10 mouse cellular contexts compared by ENCODE assay signal in the genomic region with DNA sequence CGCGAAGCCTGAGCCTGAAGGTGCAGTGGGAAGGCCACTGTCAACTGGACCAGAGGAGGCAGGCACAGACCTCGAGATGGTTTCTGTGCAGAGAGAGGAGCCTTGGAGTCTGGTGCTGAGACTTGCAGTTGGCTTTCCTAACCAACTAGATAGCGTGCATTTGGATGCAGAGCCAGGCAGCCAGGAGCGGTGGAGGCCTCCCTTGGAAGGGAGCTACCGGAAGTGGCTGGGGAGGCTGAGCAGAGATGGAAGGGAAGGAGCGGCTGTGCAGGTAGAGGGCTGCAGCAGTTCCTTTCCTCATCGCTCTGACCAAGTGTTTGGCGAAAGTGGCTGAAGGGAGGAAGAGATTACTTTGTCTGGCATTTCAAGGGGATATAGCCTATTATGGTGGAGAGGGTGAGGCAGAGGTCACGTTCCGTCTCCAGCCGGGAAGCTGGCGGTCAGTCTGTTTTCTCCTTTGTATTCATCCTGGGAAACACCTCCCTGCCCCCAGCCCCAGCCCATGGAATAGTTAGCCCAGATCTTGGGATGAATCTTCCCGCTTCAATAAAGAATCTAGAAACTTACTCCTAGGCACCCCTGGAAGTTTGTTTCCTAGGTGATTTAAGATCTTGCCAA. TPM values are rescaled to one million over a fixed set of nuclear protein-coding genes. Genes with fewer than 3 reads are reported as not detected.
DNase-seq lines count a peak whose midpoint lies in the region; ATAC-seq and TF ChIP-seq lines count a peak whose summit lies in the region.
"Had no signal": no experiment of that assay in that cellular context is flagged by ENCODE, and none has a peak within 500 bp of the region (broad histone marks: within the 10 kb centered on the region; RNA-seq: fewer than 3 reads in every experiment).

No protein-coding gene starts in this region.

- ATAC-seq in megakaryocyte, adult 5-6 weeks (ENCODE audit: poor library complexity, severe bottlenecking) = no peak
- ATAC-seq in hindbrain, postnatal 0 days = peak; percentile 42
- ATAC-seq in stomach, embryonic 14.5 days (ENCODE audit: insufficient number of reproducible peaks, insufficient read depth, low FRiP score, low read depth) = no peak; the same call in 1 of the 2 replicates

- no peaks in the 10 kb centered on the region for H3K36me3 ChIP-seq in heart, embryonic 10.5 days
- peaks cover 3% of the 10 kb centered on the region for H3K36me3 ChIP-seq in megakaryocyte, embryonic 14.5 days (replicated peaks; ENCODE audit: low read length)
- H3K36me3 ChIP-seq in hindbrain, postnatal 0 days (ENCODE audit: insufficient read depth, low read length) = no peaks in the 10 kb centered on the region
- no peaks in the 10 kb centered on the region for H3K36me3 ChIP-seq in stomach, embryonic 14.5 days (ENCODE audit: control insufficient read depth, insufficient read depth, low read length)

- no peak for TF ChIP-seq CTCF in hindbrain, postnatal 0 days (IDR thresholded peaks at IDR 0.05; ENCODE audit: low read depth)

- H3K27ac ChIP-seq in heart, embryonic 10.5 days = peak overlapping the region; percentile 59
- H3K27ac ChIP-seq in hindbrain, postnatal 0 days = no peak overlapping the region
- H3K27ac ChIP-seq in stomach, embryonic 14.5 days (ENCODE audit: low read length) = peak overlapping the region; percentile 13; the same call in 1 of the 2 replicates
- H3K27ac ChIP-seq: gastrocnemius, adult 2 months had no signal

- H3K27me3 ChIP-seq in heart, embryonic 10.5 days (ENCODE audit: insufficient read depth, poor library complexity, severe bottlenecking) = 0 out of 2 replicates have a peak, but pooled peaks cover 4% of the 10 kb centered on the region
- H3K27me3 ChIP-seq in megakaryocyte, embryonic 14.5 days (replicated peaks) = peaks cover 46% of the 10 kb centered on the region
- no peaks in the 10 kb centered on the region for H3K27me3 ChIP-seq in hindbrain, postnatal 0 days (ENCODE audit: insufficient read depth, low read length)
- H3K27me3 ChIP-seq in stomach, embryonic 14.5 days (ENCODE audit: control insufficient read depth, insufficient read depth, low read length) = no peaks in the 10 kb centered on the region

- H3K4me1 ChIP-seq in heart, embryonic 10.5 days = peaks cover 20% of the 10 kb centered on the region
- H3K4me1 ChIP-seq in megakaryocyte, embryonic 14.5 days = peaks cover 19% of the 10 kb centered on the region
- H3K4me1 ChIP-seq in hindbrain, postnatal 0 days (ENCODE audit: insufficient read depth, low read length) = peaks cover 17% of the 10 kb centered on the region
- H3K4me1 ChIP-seq in stomach, embryonic 14.5 days (ENCODE audit: control insufficient read depth, insufficient read depth, low read length) = peaks cover 18% of the 10 kb centered on the region

- no peak for DNase-seq in heart, embryonic 10.5 days (ENCODE audit: low spot score)
- DNase-seq in heart, adult 18-20 months = no peak
- DNase-seq in hindbrain, postnatal 0 days (ENCODE audit: low spot score) = no peak
- DNase-seq in cerebellum, postnatal 25 days = no peak
- DNase-seq in ovary, postnatal 10 days (ENCODE audit: low spot score) = no peak
- DNase-seq: gastrocnemius, adult 2 months; kidney, postnatal 14 days had no signal

- H3K4me3 ChIP-seq in heart, embryonic 10.5 days = peak overlapping the region; percentile 40
- peak overlapping the region; percentile 42 for H3K4me3 ChIP-seq in megakaryocyte, embryonic 14.5 days (replicated peaks)
- no peak overlapping the region for H3K4me3 ChIP-seq in hindbrain, postnatal 0 days (ENCODE audit: low read length)
- H3K4me3 ChIP-seq in stomach, embryonic 14.5 days (ENCODE audit: low read depth, low read length) = no peak overlapping the region

- H3K9ac ChIP-seq in hindbrain, postnatal 0 days (replicated peaks; ENCODE audit: low read length) = no peak overlapping the region
- H3K9ac ChIP-seq in stomach, embryonic 14.5 days (replicated peaks; ENCODE audit: low read depth, low read length) = no peak overlapping the region

- WGBS in heart, embryonic 10.5 days = 26% methylated on average over 14 of the region's 14 CpGs
- WGBS in hindbrain, postnatal 0 days = 27% methylated on average over 14 of the region's 14 CpGs
- WGBS in stomach, embryonic 14.5 days = 21% methylated on average over 14 of the region's 14 CpGs

- H3K9me3 ChIP-seq in heart, embryonic 10.5 days = 0 out of 2 replicates have a peak, but pooled peaks cover 3% of the 10 kb centered on the region
- peaks cover 28% of the 10 kb centered on the region for H3K9me3 ChIP-seq in megakaryocyte, embryonic 14.5 days
- no peaks in the 10 kb centered on the region for H3K9me3 ChIP-seq in hindbrain, postnatal 0 days (ENCODE audit: low read length)
- no peaks in the 10 kb centered on the region; the same call in 1 of the 2 replicates for H3K9me3 ChIP-seq in stomach, embryonic 14.5 days (ENCODE audit: control insufficient read depth, low read depth, low read length)

- no peak overlapping the region for H3K4me2 ChIP-seq in hindbrain, postnatal 0 days (ENCODE audit: low read depth, low read length)
- H3K4me2 ChIP-seq in stomach, embryonic 14.5 days (replicated peaks; ENCODE audit: low read depth, low read length) = no peak overlapping the region

RNA-seq across cellular contexts. Expression of a gene that starts 20.6 kb away (rescaled TPM):
- 782 and 904 TPM in 2 replicates for polyA plus RNA-seq in heart, embryonic 10.5 days (2016; fragmentation: Nextera tagmentation; extraction: Ambion mirVana)
- 1,000 to 10,000 TPM in 1 of 2 experiments, 100 to 1,000 TPM in 1; 943 to 1,031 TPM for total RNA-seq in heart, adult 18-20 months (2021)
- polyA plus RNA-seq in megakaryocyte, embryonic 14.5 days (2012; ENCODE audit: insufficient read depth, low replicate concordance) = 179 and 343 TPM in 2 replicates
- total RNA-seq in megakaryocyte, adult 5-6 weeks (2015) = 3,261 and 3,399 TPM in 2 replicates
- 3,458 and 3,471 TPM in 2 replicates for total RNA-seq in megakaryocyte, adult 5-6 weeks (2017)
- 1,072 and 1,073 TPM in 2 replicates for total RNA-seq in hindbrain, postnatal 0 days (2014; rRNA removed)
- 826 and 833 TPM in 2 replicates for polyA plus RNA-seq in hindbrain, postnatal 0 days (2015; fragmentation: Nextera tagmentation; extraction: Ambion mirVana)
- 1,400 and 1,408 TPM in 2 replicates for polyA plus RNA-seq in stomach, embryonic 14.5 days (2014; fragmentation: Nextera tagmentation; extraction: Ambion mirVana)

RNA-seq across cellular contexts. Expression of a gene that starts 20.7 kb away (rescaled TPM):
- 16.9 and 18.1 TPM in 2 replicates for polyA plus RNA-seq in heart, embryonic 10.5 days (2016; fragmentation: Nextera tagmentation; extraction: Ambion mirVana)
- 10 to 100 TPM; 12.9 to 13.8 TPM for total RNA-seq in heart, adult 18-20 months (2021)
- polyA plus RNA-seq in megakaryocyte, embryonic 14.5 days (2012; ENCODE audit: insufficient read depth, low replicate concordance) = 0.70 TPM in 1 of 2 replicates, not detected in the other
- 10.9 and 14.0 TPM in 2 replicates for total RNA-seq in megakaryocyte, adult 5-6 weeks (2015)
- total RNA-seq in megakaryocyte, adult 5-6 weeks (2017) = 9.0 and 9.8 TPM in 2 replicates
- 16.1 and 22.4 TPM in 2 replicates for total RNA-seq in hindbrain, postnatal 0 days (2014; rRNA removed)
- 14.0 and 16.0 TPM in 2 replicates for polyA plus RNA-seq in hindbrain, postnatal 0 days (2015; fragmentation: Nextera tagmentation; extraction: Ambion mirVana)
- polyA plus RNA-seq in stomach, embryonic 14.5 days (2014; fragmentation: Nextera tagmentation; extraction: Ambion mirVana) = 21.9 and 23.5 TPM in 2 replicates

Comparison
In these comparisons a context has a peak if more than half of its experiments do, and no peak if none do; other contexts are left out.
1. H3K4me3 ChIP-seq: peak in heart, embryonic 10.5 days (single experiment) and megakaryocyte, embryonic 14.5 days (single experiment); none in hindbrain, postnatal 0 days (single experiment) and stomach, embryonic 14.5 days (single experiment).